Mouse (Mus musculus) E14TG2a.4 (cell line): ENCODE results near the gene 2310034G01Rik.

Experiments
- CTCF ChIP-seq: conservative IDR thresholded peaks from 2 replicates; pipeline ENCODE4 v1.5.1; 2014; ENCODE audit warnings: low read length
- NANOG ChIP-seq: IDR thresholded peaks from 2 replicates; pipeline ENCODE4 v1.6.1; 2014; ENCODE audit warnings: borderline replicate concordance, low read length, mixed read lengths
- POU5F1 ChIP-seq: IDR thresholded peaks from 2 replicates; pipeline ENCODE4 v1.6.1; 2014; ENCODE audit warnings: low read length, borderline replicate concordance

DNA sequence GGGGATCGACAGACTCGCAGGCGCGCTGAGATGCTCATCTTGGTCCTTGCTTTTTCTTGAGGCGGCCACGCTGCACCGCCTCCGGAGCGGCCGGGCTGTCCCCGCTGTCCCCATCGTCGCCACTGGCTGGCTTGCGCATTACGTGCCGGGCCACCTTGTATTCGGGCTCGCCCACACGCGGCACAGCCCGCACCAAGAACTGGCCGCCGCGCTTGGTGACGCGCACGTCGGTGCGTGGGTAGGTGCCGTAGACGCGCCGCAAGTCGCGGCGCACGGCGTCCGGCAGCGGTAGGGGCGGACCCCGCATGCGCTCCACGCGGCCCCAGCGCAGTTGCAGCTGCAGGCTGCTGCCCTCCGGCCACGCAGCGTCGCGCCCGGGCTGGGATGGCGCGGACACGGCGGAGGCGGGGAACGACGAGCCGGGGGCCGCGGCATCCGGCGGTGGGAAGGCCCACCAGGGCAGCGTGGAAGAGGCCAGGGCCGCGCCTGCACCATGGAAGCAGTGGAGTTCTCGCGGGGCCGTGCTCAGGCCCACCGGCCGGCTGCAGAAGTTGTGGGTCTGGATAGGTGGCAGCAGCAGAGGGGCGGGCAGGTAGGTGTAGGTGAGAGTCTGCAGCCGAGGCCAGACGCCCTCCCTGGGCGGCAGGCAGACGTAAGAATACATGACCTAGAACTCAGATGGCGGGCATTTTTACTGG is 1.2 kb downstream of the 2310034G01Rik start:
- TF ChIP-seq CTCF, result no peak
- no peak for TF ChIP-seq POU5F1
- TF ChIP-seq NANOG, result no peak
